Mouse (Mus musculus) hindbrain, embryonic 16.5 days (tissue): ENCODE measurements around the gene Ccdc15. TPM values are rescaled to one million over a fixed set of nuclear protein-coding genes. Genes with fewer than 3 reads are reported as not detected.
A peak's percentile ranks its signal among the peaks of the same experiment; 100 is the strongest.

Source experiments
- ATAC-seq: fragments of 200-750 bp; cut with Nextera tagmentation; 2 replicates; pipeline ENCODE4 v1.8.0; 2017; ENCODE audit warnings: moderate TSS enrichment, moderate library complexity
- H3K27ac ChIP-seq: fragments of 300-500 bp; sonication (generic); 2 replicates; pipeline ENCODE4 v1.5.1; 2014; ENCODE audit warnings: low read depth, mild to moderate bottlenecking, control low read depth, low read length, moderate library complexity
- H3K27me3 ChIP-seq: fragments of 300-500 bp; sonication (generic); replicated peaks from 2 replicates; pipeline ENCODE4 v1.6.1; 2014; ENCODE audit warnings: low read length; ENCODE audit not compliant: control insufficient read depth, insufficient read depth
- H3K36me3 ChIP-seq: fragments of 300-500 bp; sonication (generic); 2 replicates; pipeline ENCODE4 v1.6.1; 2014; ENCODE audit warnings: mild to moderate bottlenecking, low read length, moderate library complexity, mixed read lengths; ENCODE audit not compliant: control insufficient read depth, insufficient read depth
- H3K4me1 ChIP-seq: fragments of 300-500 bp; sonication (generic); 2 replicates; pipeline ENCODE4 v1.6.1; 2014; ENCODE audit warnings: low read depth, low read length; ENCODE audit not compliant: control insufficient read depth, insufficient read depth
- H3K4me2 ChIP-seq: fragments of 300-500 bp; sonication (generic); 2 replicates; pipeline ENCODE4 v1.6.1; 2014; ENCODE audit warnings: mild to moderate bottlenecking, low read length, control low read depth, moderate library complexity
- H3K4me3 ChIP-seq: fragments of 300-500 bp; sonication (generic); 2 replicates; pipeline ENCODE4 v1.5.1; 2014; ENCODE audit warnings: mild to moderate bottlenecking, low read length, control low read depth, moderate library complexity
- H3K9ac ChIP-seq: fragments of 300-500 bp; sonication (generic); 2 replicates; pipeline ENCODE4 v1.6.1; 2014; ENCODE audit warnings: low read depth, mild to moderate bottlenecking, control low read depth, low read length, moderate library complexity
- H3K9me3 ChIP-seq: fragments of 300-500 bp; sonication (generic); 2 replicates; pipeline ENCODE4 v1.6.1; 2014; ENCODE audit warnings: mild to moderate bottlenecking, low read length, moderate library complexity; ENCODE audit not compliant: control insufficient read depth
- WGBS: fragments of 180-500 bp; shearing (Covaris S2); extraction: QIAGEN DNeasy Blood & Tissue Kit; methylation state at CpG from one replicate; pipeline ENCODE4 v1.1.7; 2014; 5-methylcytosine and 5-hydroxymethylcytosine counted together
- polyA plus RNA-seq: library from polyadenylated mRNA; unstranded; fragments of >200 nt; fragmentation: Nextera tagmentation; extraction: Ambion mirVana; gene quantifications from 2 replicates; pipeline ENCODE4 v1.2.1, GENCODE M21; 2015

Ccdc15 gene
- 6.1 and 7.1 TPM in 2 replicates for polyA plus RNA-seq

GRCm38 (mm10) chr9:37347988-37348642 is at the start of gene Ccdc15:
Gene Ccdc15, minus strand, starts transcription at chr9:37348432.
- ATAC-seq = peak; percentile 99
- H3K4me3 ChIP-seq = peak within 1 kb of the TSS; percentile 84

DNA sequence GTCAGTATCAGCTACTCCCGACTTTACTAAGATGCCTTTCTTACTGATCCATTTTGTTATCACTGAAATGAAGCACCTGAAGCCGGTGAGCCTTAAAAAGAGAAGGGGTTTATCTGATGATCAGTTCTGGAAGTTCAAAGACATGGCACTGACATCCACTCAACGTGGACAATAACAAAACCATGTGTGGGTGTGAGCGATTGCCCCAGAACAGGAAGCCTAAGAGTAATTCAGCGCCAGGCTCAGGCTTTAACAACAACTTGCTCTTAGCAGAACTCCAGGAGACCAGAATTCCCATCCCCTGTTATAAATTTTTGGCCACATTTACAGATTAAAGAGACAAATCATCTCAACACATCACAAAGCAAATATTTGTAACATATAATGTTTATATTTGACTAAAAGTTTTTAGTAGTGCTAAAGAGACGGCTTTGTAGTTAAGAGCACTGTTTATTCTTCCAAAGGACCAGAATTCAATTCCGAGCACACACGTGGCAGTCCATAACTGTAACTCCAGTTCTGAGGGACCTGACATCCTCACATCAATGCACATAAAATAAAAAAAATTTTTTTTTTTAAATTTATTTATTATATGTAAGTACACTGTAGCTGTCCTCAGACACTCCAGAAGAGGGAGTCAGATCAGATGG is 45.4 kb upstream of the Ccdc15 start:
- Histone ChIP-seq H3K4me1 (no peaks in the 10 kb centered on the region), H3K4me2 (no peak overlapping the region), H3K36me3 (no peaks in the 10 kb centered on the region), H3K27me3 (no peaks in the 10 kb centered on the region), H3K27ac (no peak overlapping the region), H3K9me3 (no peaks in the 10 kb centered on the region), H3K9ac (no peak overlapping the region), H3K4me3 (no peak overlapping the region)
- no peak for ATAC-seq
- WGBS = 81% methylated on average over 8 of the region's 8 CpGs

More at GRCm38 (mm10) chr9:37347988-37348642, at the start of gene Ccdc15:
- H3K27me3 ChIP-seq = no peaks in the 10 kb centered on the region
- peaks cover 12% of the 10 kb centered on the region for H3K4me1 ChIP-seq
- H3K27ac ChIP-seq = peak within 1 kb of the TSS; percentile 90
- H3K36me3 ChIP-seq = no peaks in the 10 kb centered on the region
- no peaks in the 10 kb centered on the region for H3K9me3 ChIP-seq
- peak within 1 kb of the TSS; percentile 90 for H3K9ac ChIP-seq
- peak within 1 kb of the TSS; percentile 98 for H3K4me2 ChIP-seq
- under 1% methylated on average over 41 of the region's 41 CpGs for WGBS

GRCm38 (mm10) chr9:37392071-37392470 is 43.8 kb upstream of the Ccdc15 start:
- Histone ChIP-seq H3K27me3 (no peaks in the 10 kb centered on the region), H3K9ac (no peak overlapping the region), H3K9me3 (no peaks in the 10 kb centered on the region), H3K4me1 (no peaks in the 10 kb centered on the region), H3K4me2 (no peak overlapping the region), H3K27ac (no peak overlapping the region), H3K36me3 (no peaks in the 10 kb centered on the region), H3K4me3 (no peak overlapping the region)
- no peak for ATAC-seq
- 54% methylated on average over 2 of the region's 2 CpGs for WGBS

GRCm38 (mm10) chr9:37390891-37391290 is 42.7 kb upstream of the Ccdc15 start:
- no peaks in the 10 kb centered on the region for H3K9me3 ChIP-seq
- H3K27ac ChIP-seq = no peak overlapping the region
- 60% methylated on average over 2 of the region's 2 CpGs for WGBS
- no peak overlapping the region for H3K4me2 ChIP-seq
- ATAC-seq = no peak
- H3K4me1 ChIP-seq = no peaks in the 10 kb centered on the region
- no peak overlapping the region for H3K9ac ChIP-seq
- 0 out of 2 replicates have a peak, but pooled peaks cover 1% of the 10 kb centered on the region for H3K27me3 ChIP-seq
- H3K36me3 ChIP-seq = no peaks in the 10 kb centered on the region
- H3K4me3 ChIP-seq = no peak overlapping the region

GRCm38 (mm10) chr9:37384284-37385182 is 36.3 kb upstream of the Ccdc15 start:
- ATAC-seq = peak; percentile 91
- no peaks in the 10 kb centered on the region for H3K9me3 ChIP-seq
- H3K27me3 ChIP-seq = peaks cover 2% of the 10 kb centered on the region; the same call in 1 of the 2 replicates
- peak overlapping the region; percentile 89 for H3K9ac ChIP-seq
- H3K27ac ChIP-seq = peak overlapping the region; percentile 71
- 7% methylated on average over 49 of the region's 54 CpGs for WGBS
- H3K4me1 ChIP-seq = 0 out of 2 replicates have a peak, but pooled peaks cover 4% of the 10 kb centered on the region
- H3K4me2 ChIP-seq = peak overlapping the region; percentile 84
- no peaks in the 10 kb centered on the region for H3K36me3 ChIP-seq
- H3K4me3 ChIP-seq = peak overlapping the region; percentile 56

- Histone ChIP-seq H3K9ac (no peak overlapping the region), H3K27ac (no peak overlapping the region), H3K36me3 (no peaks in the 10 kb centered on the region), H3K4me2 (no peak overlapping the region), H3K27me3 (peaks cover 2% of the 10 kb centered on the region; the same call in 1 of the 2 replicates), H3K9me3 (no peaks in the 10 kb centered on the region), H3K4me3 (no peak overlapping the region), H3K4me1 (0 out of 2 replicates have a peak, but pooled peaks cover 4% of the 10 kb centered on the region)
- no peak for ATAC-seq
- 96% methylated on average over 6 of the region's 6 CpGs for WGBS
These were observed 34.9 kb upstream of the Ccdc15 start for GRCm38 (mm10) chr9:37383161-37383560.

DNA sequence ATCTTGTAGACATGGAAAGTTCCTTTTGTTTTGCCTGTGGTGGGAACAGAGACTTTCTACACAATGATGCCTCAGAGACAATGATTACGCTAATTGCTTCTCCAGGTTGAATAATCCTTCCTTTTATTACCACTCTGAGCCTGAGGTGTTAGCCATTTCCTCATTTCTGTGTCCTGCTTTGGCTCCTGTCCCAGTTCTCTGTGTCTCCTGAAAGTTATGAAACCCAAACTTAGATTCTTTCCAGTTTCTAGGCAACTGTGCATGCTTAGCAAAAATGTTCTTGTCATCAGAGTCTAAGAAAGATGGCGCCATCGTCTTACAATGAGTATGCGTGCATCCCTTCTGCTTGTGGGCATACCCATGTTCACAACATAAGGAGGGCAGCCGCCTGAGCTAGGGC is 27.5 kb upstream of the Ccdc15 start:
- Histone ChIP-seq H3K4me2 (no peak overlapping the region), H3K9ac (no peak overlapping the region), H3K27me3 (no peaks in the 10 kb centered on the region), H3K36me3 (no peaks in the 10 kb centered on the region), H3K9me3 (no peaks in the 10 kb centered on the region), H3K4me1 (no peaks in the 10 kb centered on the region), H3K4me3 (no peak overlapping the region), H3K27ac (no peak overlapping the region)
- 78% methylated on average over 5 of the region's 5 CpGs for WGBS
- ATAC-seq = no peak

GRCm38 (mm10) chr9:37371232-37371801 is 23.1 kb upstream of the Ccdc15 start:
- Histone ChIP-seq H3K27me3 (no peaks in the 10 kb centered on the region), H3K4me1 (no peaks in the 10 kb centered on the region), H3K4me2 (no peak overlapping the region), H3K36me3 (no peaks in the 10 kb centered on the region), H3K9me3 (no peaks in the 10 kb centered on the region), H3K27ac (no peak overlapping the region), H3K4me3 (no peak overlapping the region), H3K9ac (no peak overlapping the region)
- 84% methylated on average over 7 of the region's 7 CpGs for WGBS
- ATAC-seq = no peak
